Mouse (Mus musculus) lung, embryonic 16.5 days (tissue): ENCODE results near the gene Mrps31. TPM values are rescaled to one million over a fixed set of nuclear protein-coding genes. Genes with fewer than 3 reads are reported as not detected.
A peak's percentile ranks its signal among the peaks of the same experiment; 100 is the strongest.

Experiments used
- ATAC-seq: fragments of 200-750 bp; cut with Nextera tagmentation; 2 replicates; pipeline ENCODE4 v1.8.0; 2017; ENCODE audit warnings: low read depth, mild to moderate bottlenecking, moderate library complexity
- H3K27ac ChIP-seq: fragments of 300-500 bp; sonication (generic); 2 replicates; pipeline ENCODE4 v1.5.1; 2014; ENCODE audit warnings: mild to moderate bottlenecking, control low read depth, low read length
- H3K27me3 ChIP-seq: fragments of 300-500 bp; sonication (generic); 2 replicates; pipeline ENCODE4 v1.6.1; 2014; ENCODE audit warnings: low read depth, low read length, mixed read lengths; ENCODE audit not compliant: control insufficient read depth, insufficient read depth
- H3K36me3 ChIP-seq: fragments of 300-500 bp; sonication (generic); 2 replicates; pipeline ENCODE4 v1.6.1; 2014; ENCODE audit warnings: low read length; ENCODE audit not compliant: control insufficient read depth, insufficient read depth
- H3K4me1 ChIP-seq: fragments of 300-500 bp; sonication (generic); replicated peaks from 2 replicates; pipeline ENCODE4 v1.6.1; 2014; ENCODE audit warnings: low read length, mixed read lengths; ENCODE audit not compliant: control insufficient read depth, insufficient read depth
- H3K4me2 ChIP-seq: fragments of 300-500 bp; sonication (generic); 2 replicates; pipeline ENCODE4 v1.6.1; 2014; ENCODE audit warnings: low read depth, low read length, control low read depth
- H3K4me3 ChIP-seq: fragments of 300-500 bp; sonication (generic); 2 replicates; pipeline ENCODE4 v1.5.1; 2014; ENCODE audit warnings: mild to moderate bottlenecking, low read length, control low read depth
- H3K9ac ChIP-seq: fragments of 300-500 bp; sonication (generic); 2 replicates; pipeline ENCODE4 v1.6.1; 2014; ENCODE audit warnings: low read length, control low read depth
- H3K9me3 ChIP-seq: fragments of 300-500 bp; sonication (generic); 2 replicates; pipeline ENCODE4 v1.6.1; 2016; ENCODE audit warnings: low read length; ENCODE audit not compliant: control insufficient read depth
- WGBS: fragments of 180-500 bp; shearing (Covaris S2); extraction: QIAGEN DNeasy Blood & Tissue Kit; methylation state at CpG from one replicate; pipeline ENCODE4 v1.1.7; 2014; 5-methylcytosine and 5-hydroxymethylcytosine counted together
- polyA plus RNA-seq: library from polyadenylated mRNA; unstranded; fragments of >200 nt; fragmentation: Nextera tagmentation; extraction: Ambion mirVana; gene quantifications from 2 replicates; pipeline ENCODE4 v1.2.1, GENCODE M21; 2015

Mrps31 gene
- polyA plus RNA-seq, 1 experiment from 2014 or later, result 37.6 TPM

DNA sequence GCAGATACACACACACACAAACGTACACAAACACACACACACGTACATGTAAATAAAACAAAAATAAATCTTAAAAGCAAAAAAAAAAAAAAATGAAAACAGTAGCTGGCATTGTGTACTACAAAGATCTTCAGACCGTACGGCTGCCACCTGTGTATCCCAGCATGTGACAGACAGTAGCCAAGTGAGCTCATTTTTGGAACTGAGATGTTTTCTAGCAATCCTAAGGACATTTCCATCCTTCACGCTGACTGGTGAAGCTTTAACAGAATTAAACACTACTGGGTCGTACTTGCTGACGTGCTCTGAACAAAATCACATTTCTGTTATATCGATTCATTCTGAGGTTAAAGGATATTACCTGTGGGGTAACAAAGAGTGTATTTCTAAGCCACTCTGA lies 15.9 kb upstream of the Mrps31 start:
- WGBS, result 90% methylated on average over 8 of the region's 8 CpGs
- no peak overlapping the region for H3K9ac ChIP-seq
- H3K9me3 ChIP-seq, result no peaks in the 10 kb centered on the region
- H3K27me3 ChIP-seq, result no peaks in the 10 kb centered on the region
- H3K27ac ChIP-seq, result no peak overlapping the region
- H3K4me2 ChIP-seq, result no peak overlapping the region
- H3K36me3 ChIP-seq, result no peaks in the 10 kb centered on the region
- peaks cover 11% of the 10 kb centered on the region for H3K4me1 ChIP-seq
- no peak overlapping the region for H3K4me3 ChIP-seq
- ATAC-seq, result no peak

- Histone ChIP-seq H3K9me3 (no peaks in the 10 kb centered on the region), H3K27ac (peak overlapping the region; percentile 81), H3K27me3 (no peaks in the 10 kb centered on the region), H3K4me1 (peaks cover 11% of the 10 kb centered on the region), H3K36me3 (no peaks in the 10 kb centered on the region), H3K4me3 (peak overlapping the region; percentile 90), H3K4me2 (peak overlapping the region; percentile 91), H3K9ac (peak overlapping the region; percentile 88)
- WGBS, result 2% methylated on average over 13 of the region's 13 CpGs
- ATAC-seq, result no peak
Observed at GRCm38 (mm10) chr8:22397811-22398141, 13.4 kb upstream of the Mrps31 start.

GRCm38 (mm10) chr8:22398142-22398951 lies 12.8 kb upstream of the Mrps31 start, which contains the start of gene Slc25a15:
Gene Slc25a15, minus strand, starts transcription at chr8:22398597.
- Histone ChIP-seq H3K4me3 (peak within 1 kb of the TSS; percentile 90), H3K27me3 (no peaks in the 10 kb centered on the region), H3K4me1 (peaks cover 11% of the 10 kb centered on the region), H3K9ac (peak within 1 kb of the TSS; percentile 88), H3K36me3 (no peaks in the 10 kb centered on the region), H3K9me3 (no peaks in the 10 kb centered on the region), H3K4me2 (peak within 1 kb of the TSS; percentile 91), H3K27ac (peak within 1 kb of the TSS; percentile 81)
- WGBS, result under 1% methylated on average over 54 of the region's 77 CpGs
- ATAC-seq, result peak; percentile 96

GRCm38 (mm10) chr8:22399285-22399880 lies 11.8 kb upstream of the Mrps31 start:
- H3K27ac ChIP-seq, result peak overlapping the region; percentile 77
- no peaks in the 10 kb centered on the region for H3K27me3 ChIP-seq
- no peaks in the 10 kb centered on the region for H3K9me3 ChIP-seq
- H3K36me3 ChIP-seq, result no peaks in the 10 kb centered on the region
- H3K9ac ChIP-seq, result peak overlapping the region; percentile 88
- H3K4me2 ChIP-seq, result peak overlapping the region; percentile 91
- no peak for ATAC-seq
- WGBS, result 76% methylated on average over 8 of the region's 8 CpGs
- peak overlapping the region; percentile 90 for H3K4me3 ChIP-seq
- peaks cover 11% of the 10 kb centered on the region for H3K4me1 ChIP-seq

- no peaks in the 10 kb centered on the region for H3K27me3 ChIP-seq
- no peak overlapping the region for H3K9ac ChIP-seq
- H3K4me3 ChIP-seq, result no peak overlapping the region
- ATAC-seq, result no peak
- no peak overlapping the region for H3K4me2 ChIP-seq
- no peaks in the 10 kb centered on the region for H3K9me3 ChIP-seq
- no peak overlapping the region for H3K27ac ChIP-seq
- WGBS, result 87% methylated on average over 4 of the region's 4 CpGs
- peaks cover 11% of the 10 kb centered on the region for H3K4me1 ChIP-seq
- no peaks in the 10 kb centered on the region for H3K36me3 ChIP-seq
Observed at GRCm38 (mm10) chr8:22400593-22400992, 10.6 kb upstream of the Mrps31 start.

DNA sequence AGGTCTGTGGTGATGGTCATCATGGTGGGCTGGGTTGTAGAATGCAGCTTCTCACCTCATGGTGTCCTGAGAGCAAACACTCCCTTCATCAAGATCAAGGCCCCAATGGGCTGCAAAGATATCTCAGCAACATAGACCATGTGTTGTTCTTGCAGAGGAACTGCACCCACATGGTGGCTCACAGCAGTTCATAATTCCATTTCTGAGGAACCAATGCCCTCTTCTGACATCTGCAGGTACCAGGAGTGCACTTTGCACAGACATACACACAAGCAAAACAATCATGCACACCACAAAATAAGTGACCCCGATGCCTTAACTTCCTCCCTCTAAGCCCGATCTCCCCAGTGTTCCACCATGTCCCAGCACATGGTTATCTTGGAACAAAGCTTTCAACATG lies 7.9 kb upstream of the Mrps31 start:
- Histone ChIP-seq H3K4me1 (peaks cover 5% of the 10 kb centered on the region), H3K4me2 (no peak overlapping the region), H3K4me3 (no peak overlapping the region), H3K36me3 (no peaks in the 10 kb centered on the region), H3K9ac (no peak overlapping the region), H3K27ac (no peak overlapping the region), H3K9me3 (no peaks in the 10 kb centered on the region), H3K27me3 (no peaks in the 10 kb centered on the region)
- WGBS, result 84% methylated on average over 2 of the region's 2 CpGs
- no peak for ATAC-seq

GRCm38 (mm10) chr8:22405733-22406132 lies 5.4 kb upstream of the Mrps31 start:
- ATAC-seq, result no peak
- WGBS, result 58% methylated on average over 6 of the region's 6 CpGs
- H3K36me3 ChIP-seq, result no peaks in the 10 kb centered on the region
- H3K27me3 ChIP-seq, result no peaks in the 10 kb centered on the region
- H3K9ac ChIP-seq, result no peak overlapping the region
- H3K9me3 ChIP-seq, result no peaks in the 10 kb centered on the region
- H3K4me3 ChIP-seq, result no peak overlapping the region
- H3K4me1 ChIP-seq, result no peaks in the 10 kb centered on the region
- no peak overlapping the region for H3K27ac ChIP-seq
- no peak overlapping the region for H3K4me2 ChIP-seq

GRCm38 (mm10) chr8:22410688-22411281 lies 376 bp upstream of the Mrps31 start:
- H3K27me3 ChIP-seq, result no peaks in the 10 kb centered on the region
- ATAC-seq, result peak; percentile 39
- no peak overlapping the region for H3K27ac ChIP-seq
- peaks cover 6% of the 10 kb centered on the region for H3K4me1 ChIP-seq
- WGBS, result 13% methylated on average over 16 of the region's 16 CpGs
- H3K4me2 ChIP-seq, result peak overlapping the region; percentile 82
- peak overlapping the region; percentile 90 for H3K4me3 ChIP-seq
- peak overlapping the region; percentile 96 for H3K9ac ChIP-seq
- H3K9me3 ChIP-seq, result no peaks in the 10 kb centered on the region
- 0 out of 2 replicates have a peak, but pooled peaks cover 2% of the 10 kb centered on the region for H3K36me3 ChIP-seq

DNA sequence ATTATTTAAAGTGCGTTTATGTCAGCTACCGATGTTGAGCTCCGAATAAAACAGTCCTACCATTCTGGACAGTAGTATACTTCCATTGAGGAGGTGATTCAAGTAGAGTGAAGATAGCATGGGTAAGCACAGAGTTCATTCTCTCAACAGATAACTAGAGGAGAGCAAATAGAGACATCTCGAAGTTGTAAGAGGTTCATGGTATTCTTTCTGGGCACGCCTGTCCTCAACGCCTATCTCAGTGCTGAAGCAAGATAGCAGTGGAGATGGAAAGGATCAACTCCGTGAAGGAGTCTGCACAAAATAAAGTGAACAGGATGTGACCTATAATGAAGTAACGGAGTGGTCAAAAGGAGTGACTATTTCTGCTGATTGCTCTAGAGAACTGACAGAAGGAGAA lies 810 bp downstream of the Mrps31 start:
- H3K9ac ChIP-seq, result peak overlapping the region; percentile 96
- peak overlapping the region; percentile 90 for H3K4me3 ChIP-seq
- ATAC-seq, result no peak
- H3K27me3 ChIP-seq, result no peaks in the 10 kb centered on the region
- H3K27ac ChIP-seq, result no peak overlapping the region; the same call in 1 of the 2 replicates
- peak overlapping the region; percentile 91 for H3K4me2 ChIP-seq
- 0 out of 2 replicates have a peak, but pooled peaks cover 4% of the 10 kb centered on the region for H3K36me3 ChIP-seq
- peaks cover 6% of the 10 kb centered on the region for H3K4me1 ChIP-seq
- WGBS, result 15% methylated on average over 8 of the region's 8 CpGs
- H3K9me3 ChIP-seq, result no peaks in the 10 kb centered on the region
